Mouse (Mus musculus) intestine, embryonic 15.5 days (tissue): ENCODE measurements around the gene Tspan14. TPM values are rescaled to one million over a fixed set of nuclear protein-coding genes. Genes with fewer than 3 reads are reported as not detected.
A peak's percentile ranks its signal among the peaks of the same experiment; 100 is the strongest.

Experiments used
- ATAC-seq: fragments of 200-750 bp; cut with Nextera tagmentation; 2 replicates; pipeline ENCODE4 v1.8.0; 2017; ENCODE audit warnings: moderate TSS enrichment, moderate library complexity
- H3K27ac ChIP-seq: fragments of 300-500 bp; sonication (generic); 2 replicates; pipeline ENCODE4 v1.5.1; 2015; ENCODE audit warnings: mild to moderate bottlenecking, inconsistent platforms
- H3K27me3 ChIP-seq: fragments of 300-500 bp; sonication (generic); replicated peaks from 2 replicates; pipeline ENCODE4 v1.6.1; 2015; ENCODE audit warnings: inconsistent platforms
- H3K36me3 ChIP-seq: fragments of 300-500 bp; sonication (generic); 2 replicates; pipeline ENCODE4 v1.6.1; 2015; ENCODE audit warnings: inconsistent platforms
- H3K4me1 ChIP-seq: fragments of 300-500 bp; sonication (generic); replicated peaks from 2 replicates; pipeline ENCODE4 v1.6.1; 2015; ENCODE audit warnings: inconsistent platforms
- H3K4me2 ChIP-seq: fragments of 300-500 bp; sonication (generic); replicated peaks from 2 replicates; pipeline ENCODE4 v1.6.1; 2015; ENCODE audit warnings: mild to moderate bottlenecking, inconsistent platforms
- H3K4me3 ChIP-seq: fragments of 300-500 bp; sonication (generic); replicated peaks from 2 replicates; pipeline ENCODE4 v1.5.1; 2015; ENCODE audit warnings: inconsistent platforms
- H3K9ac ChIP-seq: fragments of 300-500 bp; sonication (generic); 2 replicates; pipeline ENCODE4 v1.6.1; 2015; ENCODE audit warnings: inconsistent platforms
- H3K9me3 ChIP-seq: fragments of 300-500 bp; sonication (generic); 2 replicates; pipeline ENCODE4 v1.6.1; 2016; ENCODE audit warnings: inconsistent platforms
- WGBS: fragments of 180-500 bp; shearing (Covaris S2); methylation state at CpG from one replicate; pipeline ENCODE4 v1.1.7; 2015; 5-methylcytosine and 5-hydroxymethylcytosine counted together
- polyA plus RNA-seq: library from polyadenylated mRNA; unstranded; fragments of >200 nt; fragmentation: Nextera tagmentation; extraction: Ambion mirVana; gene quantifications from 2 replicates; pipeline ENCODE4 v1.2.1, GENCODE M21; 2015

Tspan14 gene
- polyA plus RNA-seq, 1 experiment from 2014 or later, result 56.8 TPM

DNA sequence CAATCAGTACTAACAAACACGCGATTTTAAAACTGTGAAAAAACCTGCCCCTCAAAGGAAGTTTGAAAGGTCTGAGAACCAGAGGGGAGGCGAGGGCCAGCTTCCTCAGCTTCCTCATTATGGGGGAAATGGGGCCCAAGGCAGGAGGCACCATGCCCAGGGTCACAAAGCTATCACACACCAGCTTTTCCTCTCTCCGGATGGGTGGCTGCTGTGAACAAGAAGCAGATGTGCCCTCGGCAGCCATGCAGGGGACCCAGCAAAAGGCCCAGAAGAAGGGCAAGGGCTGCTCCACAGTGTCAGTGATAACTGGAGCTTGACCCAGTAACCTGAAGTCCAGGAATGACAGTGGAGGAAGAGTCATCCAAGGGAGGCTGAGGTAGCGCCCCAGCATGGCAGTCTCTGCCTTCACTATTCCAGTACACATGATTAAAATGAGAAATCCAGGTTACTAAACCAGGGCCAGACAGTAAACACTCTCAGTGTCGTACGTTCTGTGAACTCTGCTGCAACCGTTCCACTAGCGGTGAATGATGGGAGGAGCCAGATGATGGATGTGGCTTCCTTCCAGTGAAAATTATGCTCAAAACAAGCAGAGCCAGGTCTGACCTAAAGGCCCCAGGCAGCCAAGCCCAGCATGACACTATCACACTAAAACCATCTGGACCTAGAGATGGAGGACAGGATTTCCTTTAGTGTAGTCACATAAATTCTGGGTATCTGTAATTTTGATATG lies 42.1 kb downstream of the Tspan14 start:
- no peaks in the 10 kb centered on the region for H3K36me3 ChIP-seq
- no peaks in the 10 kb centered on the region for H3K9me3 ChIP-seq
- peak overlapping the region; percentile 22 for H3K27ac ChIP-seq
- H3K4me2 ChIP-seq, result no peak overlapping the region
- no peaks in the 10 kb centered on the region for H3K27me3 ChIP-seq
- no peak; the same call in 1 of the 2 replicates for ATAC-seq
- 44% methylated on average over 10 of the region's 10 CpGs for WGBS
- no peak overlapping the region for H3K4me3 ChIP-seq
- no peak overlapping the region for H3K9ac ChIP-seq
- peaks cover 18% of the 10 kb centered on the region for H3K4me1 ChIP-seq

DNA sequence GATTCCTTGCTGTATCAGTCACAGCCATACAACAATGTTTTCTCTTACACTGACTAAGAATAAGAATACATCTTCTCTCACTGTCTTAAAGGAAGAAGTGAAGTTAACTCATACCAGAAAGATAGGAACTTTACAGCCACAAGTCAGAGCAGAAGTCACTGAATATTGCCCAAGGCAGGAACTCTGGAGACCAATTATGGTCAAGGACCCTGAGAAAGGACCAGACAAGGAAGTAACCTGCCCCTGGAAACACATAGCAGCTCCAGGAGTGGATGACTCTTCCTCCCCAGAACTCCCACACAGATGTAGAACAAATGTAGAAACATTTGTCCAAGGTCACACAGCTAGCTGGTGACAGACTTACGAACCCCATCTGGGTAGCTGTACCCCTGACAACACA lies 45.4 kb downstream of the Tspan14 start:
- H3K4me2 ChIP-seq, result no peak overlapping the region
- H3K4me3 ChIP-seq, result no peak overlapping the region
- no peak for ATAC-seq
- no peaks in the 10 kb centered on the region for H3K36me3 ChIP-seq
- 90% methylated on average over 1 of the region's 1 CpGs for WGBS
- H3K9ac ChIP-seq, result no peak overlapping the region
- H3K27me3 ChIP-seq, result no peaks in the 10 kb centered on the region
- H3K27ac ChIP-seq, result no peak overlapping the region
- H3K9me3 ChIP-seq, result no peaks in the 10 kb centered on the region
- peaks cover 6% of the 10 kb centered on the region for H3K4me1 ChIP-seq

DNA sequence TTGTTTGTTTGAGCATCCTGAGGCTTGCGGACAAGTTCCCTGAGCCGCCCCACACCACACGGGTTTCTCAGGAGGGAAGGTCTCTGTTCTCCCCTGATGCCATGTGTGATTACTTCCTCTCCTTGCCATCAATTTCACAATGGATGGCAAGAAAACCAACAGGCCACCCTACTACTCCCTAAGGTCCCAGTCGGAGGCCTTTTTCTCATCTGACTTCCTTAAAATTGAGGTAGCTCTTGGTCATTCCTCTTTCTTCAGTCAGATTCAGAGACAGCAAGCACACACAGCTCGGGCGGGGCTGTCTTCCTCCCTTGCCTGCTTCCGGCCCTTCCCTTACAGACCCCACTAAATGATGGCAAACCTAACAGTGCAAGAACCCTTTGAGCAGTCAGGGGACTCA lies 47.1 kb downstream of the Tspan14 start:
- no peak for ATAC-seq
- Histone ChIP-seq H3K4me1 (peaks cover 13% of the 10 kb centered on the region), H3K27ac (no peak overlapping the region), H3K9ac (no peak overlapping the region), H3K4me3 (no peak overlapping the region), H3K4me2 (no peak overlapping the region), H3K36me3 (no peaks in the 10 kb centered on the region), H3K9me3 (no peaks in the 10 kb centered on the region), H3K27me3 (no peaks in the 10 kb centered on the region)
- 81% methylated on average over 7 of the region's 7 CpGs for WGBS

DNA sequence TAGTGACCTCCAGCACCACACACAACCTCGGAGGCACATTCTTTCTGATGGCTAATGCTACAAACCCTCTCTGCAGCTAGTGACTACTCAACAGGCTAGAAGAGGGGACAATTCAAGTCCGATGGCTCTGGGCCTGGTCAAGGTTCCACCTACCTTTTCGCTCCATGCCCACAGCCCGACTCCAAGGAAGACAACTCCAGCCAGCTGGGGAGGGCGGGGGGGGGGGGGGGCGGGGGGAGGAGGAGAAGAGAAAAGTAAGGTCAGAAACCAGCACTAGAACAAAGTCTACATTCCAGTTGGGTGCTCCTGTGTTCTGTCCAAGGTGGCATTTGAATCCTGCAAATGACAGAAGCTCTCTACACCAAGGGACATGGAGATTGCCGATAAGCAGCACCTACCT lies 48.1 kb downstream of the Tspan14 start:
- Histone ChIP-seq H3K4me3 (no peak overlapping the region), H3K4me1 (peaks cover 10% of the 10 kb centered on the region; the same call in 1 of the 2 replicates), H3K36me3 (no peaks in the 10 kb centered on the region), H3K4me2 (no peak overlapping the region), H3K9me3 (no peaks in the 10 kb centered on the region), H3K9ac (no peak overlapping the region), H3K27me3 (no peaks in the 10 kb centered on the region), H3K27ac (no peak overlapping the region)
- no peak for ATAC-seq
- 88% methylated on average over 5 of the region's 7 CpGs for WGBS

DNA sequence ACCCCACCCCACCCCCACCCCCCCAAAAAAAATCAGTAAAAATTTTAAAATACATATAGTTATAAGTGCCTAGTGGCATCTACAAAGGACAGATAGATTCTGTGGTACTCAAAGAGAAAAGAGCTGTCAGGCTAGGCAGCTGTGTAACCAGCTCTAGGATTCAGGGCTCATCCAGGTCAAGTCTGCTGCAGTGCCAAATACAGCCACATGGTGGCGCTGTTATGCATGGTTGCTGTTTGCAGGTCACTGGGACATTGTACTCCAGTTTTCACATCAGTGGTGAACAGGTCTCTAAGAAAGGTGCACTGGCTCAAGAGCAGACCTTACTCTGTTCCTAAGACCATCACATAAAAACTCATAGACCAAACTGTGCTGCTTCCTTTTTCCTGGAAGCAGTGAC lies 49.0 kb downstream of the Tspan14 start:
- Histone ChIP-seq H3K4me2 (no peak overlapping the region), H3K9me3 (no peaks in the 10 kb centered on the region), H3K36me3 (peaks cover 5% of the 10 kb centered on the region), H3K27ac (no peak overlapping the region), H3K4me3 (no peak overlapping the region), H3K27me3 (no peaks in the 10 kb centered on the region), H3K9ac (no peak overlapping the region), H3K4me1 (peaks cover 10% of the 10 kb centered on the region; the same call in 1 of the 2 replicates)
- ATAC-seq, result peak; percentile 32
- WGBS, result 0% methylated on average over 1 of the region's 1 CpGs

DNA sequence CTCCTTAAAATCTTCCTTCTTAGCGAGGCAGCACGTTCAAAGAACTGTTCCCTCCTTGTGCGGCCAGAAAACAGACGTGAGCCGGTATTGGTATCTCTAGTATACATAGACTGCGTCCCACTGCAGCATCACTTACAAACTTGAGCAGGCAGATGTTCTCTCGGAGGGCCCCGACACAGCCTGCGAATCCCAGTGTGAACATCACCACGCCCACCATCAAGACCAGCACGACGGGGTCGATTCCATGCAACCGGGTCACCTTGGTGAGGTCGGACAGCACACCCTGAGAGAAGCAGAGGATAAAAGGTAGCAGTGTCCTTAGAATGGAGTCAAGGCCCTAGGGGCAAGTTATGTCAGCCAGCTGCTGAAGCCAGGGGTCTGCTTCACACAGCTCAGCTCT lies 49.9 kb downstream of the Tspan14 start:
- no peak overlapping the region for H3K4me2 ChIP-seq
- H3K36me3 ChIP-seq, result peaks cover 5% of the 10 kb centered on the region
- no peaks in the 10 kb centered on the region for H3K27me3 ChIP-seq
- H3K4me3 ChIP-seq, result no peak overlapping the region
- no peak overlapping the region for H3K27ac ChIP-seq
- no peak overlapping the region for H3K9ac ChIP-seq
- WGBS, result 90% methylated on average over 15 of the region's 15 CpGs
- H3K9me3 ChIP-seq, result no peaks in the 10 kb centered on the region
- no peak for ATAC-seq
- peaks cover 10% of the 10 kb centered on the region; the same call in 1 of the 2 replicates for H3K4me1 ChIP-seq

DNA sequence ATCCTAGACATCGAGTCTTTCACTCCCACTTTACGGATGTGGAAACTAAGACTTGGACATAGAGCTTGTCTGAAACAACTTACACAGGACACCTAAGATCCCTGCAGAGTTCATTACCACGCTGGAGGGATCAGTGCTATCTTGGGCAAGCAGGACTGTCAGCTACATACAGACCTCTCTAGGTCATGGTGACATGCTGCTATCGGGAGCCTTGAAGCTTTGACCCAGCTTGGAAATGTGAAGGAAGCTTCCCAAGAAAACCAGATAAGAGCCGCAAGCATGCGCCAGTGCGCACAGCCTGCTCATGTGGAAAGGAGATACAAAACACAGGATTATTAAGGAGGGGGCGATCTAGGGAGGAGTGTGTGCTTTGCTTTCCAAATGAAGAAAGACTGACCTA lies 50.8 kb downstream of the Tspan14 start:
- no peaks in the 10 kb centered on the region for H3K9me3 ChIP-seq
- H3K4me2 ChIP-seq, result no peak overlapping the region
- no peak overlapping the region for H3K27ac ChIP-seq
- no peak overlapping the region for H3K9ac ChIP-seq
- H3K4me3 ChIP-seq, result no peak overlapping the region
- 86% methylated on average over 8 of the region's 8 CpGs for WGBS
- no peaks in the 10 kb centered on the region for H3K27me3 ChIP-seq
- ATAC-seq, result 0 out of 2 replicates have a peak, but pooled peaks have one; percentile 11
- peaks cover 10% of the 10 kb centered on the region; the same call in 1 of the 2 replicates for H3K4me1 ChIP-seq
- H3K36me3 ChIP-seq, result peaks cover 9% of the 10 kb centered on the region

DNA sequence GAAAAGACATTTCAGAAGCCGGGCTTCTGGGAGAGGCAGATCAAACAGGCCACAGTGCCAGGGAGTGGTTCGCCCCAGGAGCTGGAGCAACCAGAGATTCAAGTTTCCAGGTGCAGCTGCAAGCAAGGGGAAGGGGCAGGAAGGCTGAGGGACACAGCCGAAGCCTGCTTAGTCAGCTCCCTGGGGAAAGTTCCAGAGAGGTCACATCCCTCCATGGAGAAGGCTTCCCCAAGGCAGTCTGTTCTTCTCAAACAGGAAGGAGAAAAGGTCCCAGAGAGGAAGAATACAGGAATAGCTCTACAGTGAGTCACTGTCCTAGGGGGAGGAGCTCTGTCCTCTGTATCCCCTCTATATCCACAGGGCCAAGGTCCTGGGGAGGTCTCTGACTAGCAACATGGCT lies 51.9 kb downstream of the Tspan14 start:
- H3K27me3 ChIP-seq, result no peaks in the 10 kb centered on the region
- no peak overlapping the region for H3K4me2 ChIP-seq
- no peaks in the 10 kb centered on the region for H3K9me3 ChIP-seq
- peaks cover 10% of the 10 kb centered on the region; the same call in 1 of the 2 replicates for H3K4me1 ChIP-seq
- no peak overlapping the region for H3K27ac ChIP-seq
- ATAC-seq, result peak; percentile 58
- 58% methylated on average over 3 of the region's 3 CpGs for WGBS
- no peak overlapping the region for H3K4me3 ChIP-seq
- no peak overlapping the region for H3K9ac ChIP-seq
- peaks cover 16% of the 10 kb centered on the region for H3K36me3 ChIP-seq

DNA sequence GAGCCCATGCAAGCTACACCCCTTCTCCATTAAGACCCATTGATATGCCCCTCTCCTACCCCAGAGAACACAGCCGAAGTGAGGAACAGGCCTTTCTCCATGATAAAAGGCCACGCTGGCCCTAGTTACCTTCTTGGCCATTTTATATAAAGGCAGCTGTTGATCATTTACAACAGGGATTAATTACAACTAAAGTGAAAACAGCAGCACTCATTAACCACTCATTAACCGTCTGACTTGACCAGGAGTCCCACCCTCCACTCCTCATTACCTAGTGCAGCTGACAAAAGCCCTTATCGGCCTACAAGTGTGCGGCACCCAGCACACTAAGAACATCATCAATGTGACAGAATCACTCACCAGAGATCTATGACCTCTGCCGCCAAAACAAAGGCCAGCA lies 52.9 kb downstream of the Tspan14 start:
- no peaks in the 10 kb centered on the region for H3K9me3 ChIP-seq
- peaks cover 10% of the 10 kb centered on the region; the same call in 1 of the 2 replicates for H3K4me1 ChIP-seq
- ATAC-seq, result no peak
- no peak overlapping the region for H3K27ac ChIP-seq
- no peak overlapping the region for H3K4me2 ChIP-seq
- H3K27me3 ChIP-seq, result no peaks in the 10 kb centered on the region
- 86% methylated on average over 6 of the region's 6 CpGs for WGBS
- H3K36me3 ChIP-seq, result peaks cover 23% of the 10 kb centered on the region
- H3K9ac ChIP-seq, result no peak overlapping the region
- H3K4me3 ChIP-seq, result no peak overlapping the region

DNA sequence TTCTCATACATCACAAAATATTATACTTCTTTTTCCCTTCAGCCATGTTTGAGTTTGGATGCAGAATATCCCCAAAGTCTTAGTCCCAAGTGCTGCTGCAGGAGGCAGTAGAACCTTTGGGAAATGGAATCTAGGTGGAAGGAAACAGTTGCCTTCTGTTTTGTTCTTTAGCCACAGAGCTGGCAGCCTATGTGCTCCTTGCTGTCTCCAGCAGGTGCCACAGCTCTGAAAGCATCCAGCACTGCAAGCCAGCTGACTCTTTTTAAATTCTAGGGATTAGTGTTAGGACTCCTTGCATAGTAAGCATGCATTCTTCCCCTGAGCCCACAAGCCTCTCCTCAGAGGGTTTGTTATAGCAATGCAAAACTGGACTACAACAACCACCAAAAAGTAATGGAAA lies 55.1 kb downstream of the Tspan14 start:
- Histone ChIP-seq H3K27me3 (no peaks in the 10 kb centered on the region), H3K4me1 (peaks cover 10% of the 10 kb centered on the region; the same call in 1 of the 2 replicates), H3K9ac (no peak overlapping the region), H3K4me3 (no peak overlapping the region), H3K4me2 (no peak overlapping the region), H3K36me3 (peaks cover 43% of the 10 kb centered on the region), H3K9me3 (no peaks in the 10 kb centered on the region), H3K27ac (no peak overlapping the region)
- ATAC-seq, result no peak

DNA sequence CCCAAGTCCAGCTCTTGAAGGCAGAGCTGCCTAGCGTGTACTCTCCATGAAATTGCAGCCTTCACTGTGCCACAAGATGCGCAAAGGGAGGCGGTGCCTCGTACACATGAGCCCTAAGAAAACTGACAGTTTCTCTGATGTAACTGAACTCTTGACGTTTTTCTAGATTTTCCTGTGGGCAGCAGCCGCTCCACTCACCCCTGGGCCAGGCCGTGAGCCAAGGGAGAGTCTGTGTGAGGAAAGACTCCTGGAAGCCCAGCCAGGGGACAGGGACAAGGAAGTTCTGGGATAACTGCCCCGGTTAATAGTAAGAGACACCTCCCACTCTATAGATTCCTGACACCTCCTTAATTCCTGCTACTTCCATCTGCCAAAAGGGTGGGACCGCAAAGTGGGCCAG lies 57.8 kb downstream of the Tspan14 start:
- Histone ChIP-seq H3K4me2 (no peak overlapping the region), H3K27ac (no peak overlapping the region), H3K36me3 (peaks cover 43% of the 10 kb centered on the region), H3K27me3 (no peaks in the 10 kb centered on the region), H3K4me3 (no peak overlapping the region), H3K9ac (no peak overlapping the region), H3K9me3 (no peaks in the 10 kb centered on the region), H3K4me1 (no peaks in the 10 kb centered on the region)
- ATAC-seq, result no peak
- 91% methylated on average over 9 of the region's 9 CpGs for WGBS

DNA sequence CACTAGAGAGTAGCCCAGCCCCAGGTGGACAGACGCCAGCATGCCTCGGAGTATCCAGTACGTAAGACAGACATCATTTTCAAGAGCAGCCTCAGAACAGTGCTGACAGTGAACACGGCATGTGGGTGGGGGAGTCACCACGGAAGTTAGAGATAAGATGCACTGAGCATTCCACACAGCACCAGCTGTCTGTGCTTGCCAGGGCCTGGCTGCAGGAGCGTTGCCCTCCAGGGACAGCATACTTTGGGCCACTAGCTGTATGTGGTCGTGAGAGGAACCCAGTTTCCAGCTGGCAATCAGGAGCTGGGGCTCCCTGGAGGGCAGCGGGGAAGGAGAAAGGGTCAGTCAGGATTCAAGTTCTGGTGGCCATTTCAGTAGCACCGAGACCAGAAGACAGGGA lies 59.8 kb downstream of the Tspan14 start:
- Histone ChIP-seq H3K4me1 (0 out of 2 replicates have a peak, but pooled peaks cover 4% of the 10 kb centered on the region), H3K36me3 (peaks cover 38% of the 10 kb centered on the region), H3K27me3 (no peaks in the 10 kb centered on the region), H3K4me2 (no peak overlapping the region), H3K9me3 (no peaks in the 10 kb centered on the region), H3K27ac (no peak overlapping the region), H3K4me3 (no peak overlapping the region), H3K9ac (no peak overlapping the region)
- ATAC-seq, result no peak
- WGBS, result 73% methylated on average over 9 of the region's 9 CpGs

DNA sequence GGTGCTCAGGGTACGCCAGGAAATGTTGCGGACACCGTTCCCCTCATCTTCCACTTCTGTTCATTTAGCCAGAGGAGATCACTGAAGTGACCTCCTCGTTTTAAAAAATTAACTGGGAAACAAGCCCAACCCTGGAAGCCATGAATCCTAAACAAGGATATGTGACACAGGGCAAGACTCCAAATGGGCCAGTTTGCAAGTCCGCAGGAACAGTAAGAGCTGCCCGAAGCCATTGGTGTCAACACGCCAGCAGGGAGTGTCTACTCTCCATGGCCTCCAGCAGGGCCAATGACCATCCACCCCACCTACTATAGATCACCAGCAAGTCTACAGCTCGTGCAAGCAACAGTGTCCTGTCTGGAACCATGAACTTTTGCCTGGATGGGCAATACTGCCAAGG lies 60.8 kb downstream of the Tspan14 start:
- H3K4me1 ChIP-seq, result 0 out of 2 replicates have a peak, but pooled peaks cover 4% of the 10 kb centered on the region
- H3K4me2 ChIP-seq, result no peak overlapping the region
- no peaks in the 10 kb centered on the region for H3K9me3 ChIP-seq
- no peak overlapping the region for H3K9ac ChIP-seq
- no peaks in the 10 kb centered on the region for H3K27me3 ChIP-seq
- no peak overlapping the region for H3K27ac ChIP-seq
- H3K4me3 ChIP-seq, result no peak overlapping the region
- 89% methylated on average over 8 of the region's 8 CpGs for WGBS
- peaks cover 33% of the 10 kb centered on the region for H3K36me3 ChIP-seq
- ATAC-seq, result no peak
